Mouse (Mus musculus) G1E (cell line): ENCODE data around the gene Nxpe3.

Source experiments
- CTCF ChIP-seq: IDR thresholded peaks from 2 replicates; pipeline ENCODE4 v1.5.1; 2012; ENCODE audit warnings: low read depth, low read length, inconsistent platforms, mixed read lengths
- TAL1 ChIP-seq: conservative IDR thresholded peaks from 2 replicates; pipeline ENCODE4 v1.6.1; 2012; ENCODE audit warnings: low read depth, low read length, inconsistent platforms, mixed read lengths

- TF ChIP-seq CTCF (no peak), TAL1 (no peak)
Observed at GRCm38 (mm10) chr16:55890346-55891136, 4.5 kb downstream of the Nxpe3 start.
